Mouse (Mus musculus): ENCODE results near the gene Cysrt1. TPM values are rescaled to one million over a fixed set of nuclear protein-coding genes. Genes with fewer than 3 reads are reported as not detected.
A peak's percentile ranks its signal among the peaks of the same experiment; 100 is the strongest.

The Cysrt1 gene
- total and polyA plus RNA-seq, 2 experiments from 2014 or later = not detected

DNA sequence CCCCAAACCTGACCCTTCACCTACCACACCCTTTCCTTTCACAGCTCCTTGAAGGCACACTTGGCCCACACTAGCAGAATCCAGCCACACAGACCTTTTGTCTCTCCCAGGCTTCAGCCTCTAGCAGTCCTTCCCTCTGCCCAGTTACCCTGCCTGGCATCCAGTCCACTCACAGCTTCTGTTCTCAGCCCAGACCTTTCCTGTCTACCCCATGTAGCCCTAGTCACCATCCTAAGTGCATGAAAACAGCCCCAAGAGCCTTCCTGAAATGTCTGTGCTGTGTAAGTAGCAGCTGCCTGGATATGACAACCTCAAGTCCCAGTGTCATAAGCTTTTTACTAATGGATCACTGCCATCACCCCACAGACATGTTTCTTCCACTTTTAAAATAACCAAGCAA is 44.3 kb downstream of the Cysrt1 start:
- Histone ChIP-seq H3K4me1 (ENCODE audit: control insufficient read depth, insufficient read depth) (no peaks in the 10 kb centered on the region), H3K9me3 (replicated peaks; ENCODE audit: control insufficient read depth, low read length) (no peaks in the 10 kb centered on the region), H3K27me3 (ENCODE audit: control insufficient read depth, insufficient read depth, low read length) (peaks cover 5% of the 10 kb centered on the region; the same call in 1 of the 2 replicates), H3K4me2 (ENCODE audit: low read depth, low read length) (no peak overlapping the region), H3K9ac (replicated peaks; ENCODE audit: low read depth, low read length) (0 out of 2 replicates have a peak overlapping the region, but pooled peaks have one; percentile 22), H3K27ac (ENCODE audit: low read depth) (peak overlapping the region; percentile 82), H3K4me3 (ENCODE audit: low read depth, low read length) (no peak overlapping the region), H3K36me3 (replicated peaks; ENCODE audit: control insufficient read depth, insufficient read depth, low read length) (peaks cover 40% of the 10 kb centered on the region)
- DNase-seq (ENCODE audit: low spot score) (no peak), ATAC-seq (ENCODE audit: insufficient read depth, low read depth) (no peak)
- no peak for TF ChIP-seq EP300 (IDR thresholded peaks at IDR 0.05; ENCODE audit: low read depth)
- no peak for TF ChIP-seq CTCF (IDR thresholded peaks at IDR 0.05; ENCODE audit: low read depth)

DNA sequence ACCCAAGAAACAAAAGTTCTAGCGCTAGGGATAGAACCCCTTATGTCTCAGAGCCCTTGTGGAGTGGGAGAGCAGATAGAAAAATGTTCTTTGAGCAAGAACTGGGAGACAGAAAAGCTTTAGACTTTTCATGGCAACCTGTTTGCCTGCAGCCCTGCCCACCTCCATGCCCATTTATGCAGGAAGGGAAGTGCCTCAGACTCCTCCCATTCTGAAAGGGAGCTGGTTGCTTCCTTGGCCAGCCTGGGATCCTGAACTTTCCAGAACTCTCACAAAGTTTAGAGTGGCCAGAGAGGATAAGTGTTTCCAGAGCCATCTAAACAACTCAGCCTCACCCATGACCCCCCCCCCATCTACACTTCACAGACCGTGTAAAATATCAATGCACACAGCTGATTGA is 45.1 kb downstream of the Cysrt1 start:
- 13% methylated on average over 2 of the region's 2 CpGs for WGBS
- Histone ChIP-seq H3K9me3 (replicated peaks; ENCODE audit: control insufficient read depth, low read length) (no peaks in the 10 kb centered on the region), H3K27me3 (ENCODE audit: control insufficient read depth, insufficient read depth, low read length) (peaks cover 5% of the 10 kb centered on the region; the same call in 1 of the 2 replicates), H3K4me2 (ENCODE audit: low read depth, low read length) (peak overlapping the region; percentile 63; the same call in 1 of the 2 replicates), H3K4me3 (ENCODE audit: low read depth, low read length) (no peak overlapping the region), H3K9ac (replicated peaks; ENCODE audit: low read depth, low read length) (0 out of 2 replicates have a peak overlapping the region, but pooled peaks have one; percentile 22), H3K36me3 (replicated peaks; ENCODE audit: control insufficient read depth, insufficient read depth, low read length) (peaks cover 33% of the 10 kb centered on the region), H3K4me1 (ENCODE audit: control insufficient read depth, insufficient read depth) (no peaks in the 10 kb centered on the region), H3K27ac (ENCODE audit: low read depth) (peak overlapping the region; percentile 82)
- ATAC-seq (ENCODE audit: insufficient read depth, low read depth) = no peak
- DNase-seq (ENCODE audit: low spot score) = no peak
- TF ChIP-seq EP300 (IDR thresholded peaks at IDR 0.05; ENCODE audit: low read depth) (no peak), CTCF (IDR thresholded peaks at IDR 0.05; ENCODE audit: low read depth) (no peak)

DNA sequence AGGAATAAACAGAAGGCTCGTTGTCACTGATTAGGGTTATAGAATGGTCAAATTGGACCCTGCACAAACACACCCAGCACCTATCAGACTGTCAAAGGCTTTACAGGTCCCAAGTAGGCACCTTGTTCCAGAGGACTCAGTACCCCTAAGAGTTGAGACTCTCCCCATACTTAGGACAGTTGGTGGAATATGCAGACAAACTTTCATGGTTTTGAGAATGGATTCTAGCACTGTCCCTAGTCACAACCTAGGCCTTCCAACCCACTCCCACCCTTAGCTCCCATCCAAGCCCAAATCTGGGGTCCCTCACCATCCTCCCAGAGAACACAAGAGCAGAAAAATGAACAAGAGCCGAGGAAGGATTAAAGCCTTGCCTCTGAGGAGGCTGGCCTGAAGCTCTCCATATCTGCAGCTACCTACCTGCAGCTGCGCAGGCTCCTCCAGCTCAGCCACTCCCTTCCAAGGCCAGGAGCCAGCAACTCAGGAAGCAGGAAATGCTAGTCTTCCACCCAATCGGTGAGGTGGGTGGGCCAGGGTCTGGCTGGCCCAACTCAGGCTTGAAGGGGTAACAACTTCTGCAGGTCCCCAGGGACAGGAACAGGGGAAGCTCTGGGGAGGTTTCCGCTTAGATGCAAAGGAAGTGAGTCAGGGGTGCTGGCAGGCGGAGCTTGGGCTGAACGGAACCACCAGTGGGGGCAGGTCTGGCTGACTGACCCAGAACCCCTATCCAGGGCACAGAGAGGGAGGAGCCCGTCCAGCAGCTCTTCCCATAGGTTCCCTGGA is 45.9 kb downstream of the Cysrt1 start, which contains the start of gene Tor4a:
TSS of gene Tor4a (minus strand) at position 715 of the 783 bp plus-strand sequence.
- DNase-seq (ENCODE audit: low spot score) (peak; percentile 85), ATAC-seq (ENCODE audit: insufficient read depth, low read depth) (peak; percentile 71)
- peaks cover 5% of the 10 kb centered on the region; the same call in 1 of the 2 replicates for H3K27me3 ChIP-seq (ENCODE audit: control insufficient read depth, insufficient read depth, low read length)
- TF ChIP-seq EP300 (IDR thresholded peaks at IDR 0.05; ENCODE audit: low read depth) (peak; percentile 94), CTCF (IDR thresholded peaks at IDR 0.05; ENCODE audit: low read depth) (0 out of 2 replicates have a peak, but pooled peaks have one; percentile 1)
- H3K27ac ChIP-seq (ENCODE audit: low read depth) = peak within 1 kb of the TSS; percentile 82
- H3K4me3 ChIP-seq (ENCODE audit: low read depth, low read length) = peak within 1 kb of the TSS; percentile 42
- no peaks in the 10 kb centered on the region for H3K4me1 ChIP-seq (ENCODE audit: control insufficient read depth, insufficient read depth)
- H3K9ac ChIP-seq (replicated peaks; ENCODE audit: low read depth, low read length) = peak within 1 kb of the TSS; percentile 22; the same call in 1 of the 2 replicates
- peak within 1 kb of the TSS; percentile 63 for H3K4me2 ChIP-seq (ENCODE audit: low read depth, low read length)
- peaks cover 25% of the 10 kb centered on the region for H3K36me3 ChIP-seq (replicated peaks; ENCODE audit: control insufficient read depth, insufficient read depth, low read length)
- no peaks in the 10 kb centered on the region for H3K9me3 ChIP-seq (replicated peaks; ENCODE audit: control insufficient read depth, low read length)
- WGBS = 16% methylated on average over 8 of the region's 8 CpGs

DNA sequence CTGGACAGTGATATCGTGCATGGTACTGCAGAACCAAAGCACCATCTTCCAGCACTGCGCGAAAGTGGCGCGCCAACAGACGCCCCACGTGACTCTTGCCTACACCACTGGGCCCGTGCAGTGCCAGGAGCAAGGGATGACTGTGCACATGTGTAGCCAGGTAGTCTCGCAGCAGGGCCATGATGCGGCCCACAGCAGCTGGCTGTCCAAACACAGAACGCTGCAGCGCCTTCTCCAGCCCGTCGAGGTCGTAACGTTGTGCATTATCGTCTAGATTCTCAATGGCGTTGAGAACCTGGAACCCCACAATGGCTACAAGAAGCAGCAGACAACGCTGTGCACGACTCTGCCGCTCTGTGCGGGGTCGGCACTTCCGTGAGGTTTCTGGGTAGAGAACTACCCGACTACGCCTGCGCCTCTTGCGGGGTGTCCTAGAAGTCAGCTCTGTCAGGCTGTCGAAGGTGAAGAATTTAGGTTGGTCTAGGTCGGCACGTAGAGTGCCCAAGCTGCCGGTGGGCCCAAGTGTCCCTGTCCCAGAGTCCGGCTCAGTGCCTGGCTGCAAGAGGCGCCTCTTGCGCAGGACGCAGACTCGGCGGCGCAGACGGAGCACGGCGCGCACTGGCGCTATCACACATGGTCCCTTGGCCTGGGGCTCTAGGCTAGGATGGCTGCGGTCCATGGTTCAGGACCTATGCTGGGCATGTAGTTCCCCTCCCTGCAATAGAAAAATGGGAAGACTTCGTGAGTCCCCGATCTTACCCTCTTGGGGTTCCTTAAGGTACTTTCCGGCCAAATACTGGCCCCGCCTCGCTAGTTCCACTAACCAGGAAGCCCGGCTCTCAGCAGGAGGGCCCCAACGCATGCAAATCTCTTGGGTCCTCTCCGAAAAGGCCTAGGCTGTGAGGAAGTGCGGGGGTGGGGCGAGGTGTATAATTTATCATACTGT is 46.8 kb downstream of the Cysrt1 start:
- no peak for ATAC-seq (ENCODE audit: insufficient read depth, low read depth)
- H3K9me3 ChIP-seq (replicated peaks; ENCODE audit: control insufficient read depth, low read length) = no peaks in the 10 kb centered on the region
- H3K36me3 ChIP-seq (replicated peaks; ENCODE audit: control insufficient read depth, insufficient read depth, low read length) = peaks cover 16% of the 10 kb centered on the region
- no peaks in the 10 kb centered on the region for H3K4me1 ChIP-seq (ENCODE audit: control insufficient read depth, insufficient read depth)
- TF ChIP-seq CTCF (IDR thresholded peaks at IDR 0.05; ENCODE audit: low read depth) = no peak
- TF ChIP-seq EP300 (IDR thresholded peaks at IDR 0.05; ENCODE audit: low read depth) = no peak
- no peak overlapping the region; the same call in 1 of the 2 replicates for H3K9ac ChIP-seq (replicated peaks; ENCODE audit: low read depth, low read length)
- WGBS = 14% methylated on average over 55 of the region's 55 CpGs
- H3K27ac ChIP-seq (ENCODE audit: low read depth) = peak overlapping the region; percentile 82
- peak overlapping the region; percentile 42 for H3K4me3 ChIP-seq (ENCODE audit: low read depth, low read length)
- peak overlapping the region; percentile 63 for H3K4me2 ChIP-seq (ENCODE audit: low read depth, low read length)
- no peak for DNase-seq (ENCODE audit: low spot score)
- peaks cover 5% of the 10 kb centered on the region; the same call in 1 of the 2 replicates for H3K27me3 ChIP-seq (ENCODE audit: control insufficient read depth, insufficient read depth, low read length)
